Mouse (Mus musculus) heart, embryonic 14.5 days (tissue): ENCODE results near the gene Gm49342. TPM values are rescaled to one million over a fixed set of nuclear protein-coding genes. Genes with fewer than 3 reads are reported as not detected.

Source experiments
- ATAC-seq: fragments of 200-750 bp; cut with Nextera tagmentation; 2 replicates; pipeline ENCODE4 v1.8.0; 2017; ENCODE audit warnings: low read depth, moderate TSS enrichment; ENCODE audit not compliant: insufficient number of reproducible peaks, insufficient read depth, low FRiP score
- H3K27ac ChIP-seq, 2 experiments: fragments of 200-500 bp in 1 of 2; fragments of 300-500 bp in 1 of 2; sonication (generic) in 1 of 2; replicated peaks in 1 of 2; 2 replicates each; pipeline ENCODE4 v1.5.1; 2012 to 2014; ENCODE audit warnings: low read depth in 2 of 2, low read length in 2 of 2, control low read depth in 1 of 2, mild to moderate bottlenecking in 1 of 2, mixed read lengths in 1 of 2; ENCODE audit not compliant: control insufficient read depth in 1 of 2, insufficient read depth in 1 of 2
- H3K27me3 ChIP-seq: fragments of 300-500 bp; sonication (generic); 2 replicates; pipeline ENCODE4 v1.6.1; 2014; ENCODE audit warnings: mild to moderate bottlenecking, low read length, control low read depth; ENCODE audit not compliant: control insufficient read depth, insufficient read depth
- H3K36me3 ChIP-seq: fragments of 300-500 bp; sonication (generic); 2 replicates; pipeline ENCODE4 v1.6.1; 2014; ENCODE audit warnings: mild to moderate bottlenecking, control low read depth, low read length, mixed read lengths; ENCODE audit not compliant: control insufficient read depth, insufficient read depth
- H3K4me1 ChIP-seq, 2 experiments: fragments of 200-500 bp in 1 of 2; fragments of 300-500 bp in 1 of 2; sonication (generic) in 1 of 2; 2 replicates each; pipeline ENCODE4 v1.6.1; 2012 to 2014; ENCODE audit warnings: low read length in 2 of 2, control low read depth in 1 of 2, mixed read lengths in 1 of 2; ENCODE audit not compliant: control insufficient read depth in 2 of 2, insufficient read depth in 2 of 2
- H3K4me2 ChIP-seq: fragments of 300-500 bp; sonication (generic); 2 replicates; pipeline ENCODE4 v1.6.1; 2014; ENCODE audit warnings: mild to moderate bottlenecking, low read length
- H3K4me3 ChIP-seq, 2 experiments: fragments of 200-500 bp in 1 of 2; fragments of 300-500 bp in 1 of 2; sonication (generic) in 1 of 2; 2 replicates each; pipeline ENCODE4 v1.5.1; 2012 to 2014; ENCODE audit warnings: low read length in 2 of 2, mild to moderate bottlenecking in 2 of 2, control low read depth in 1 of 2, low read depth in 1 of 2, moderate library complexity in 1 of 2; ENCODE audit not compliant: control insufficient read depth in 1 of 2, insufficient read depth in 1 of 2
- H3K9ac ChIP-seq: fragments of 300-500 bp; sonication (generic); 2 replicates; pipeline ENCODE4 v1.6.1; 2014; ENCODE audit warnings: mild to moderate bottlenecking, low read length
- H3K9me3 ChIP-seq: fragments of 300-500 bp; sonication (generic); 2 replicates; pipeline ENCODE4 v1.6.1; 2016; ENCODE audit warnings: low read length, control low read depth; ENCODE audit not compliant: control insufficient read depth
- WGBS: fragments of 180-500 bp; shearing (Covaris S2); extraction: QIAGEN DNeasy Blood & Tissue Kit; methylation state at CpG from one replicate; pipeline ENCODE4 v1.1.7; 2014; 5-methylcytosine and 5-hydroxymethylcytosine counted together
- polyA plus RNA-seq: library from polyadenylated mRNA; unstranded; fragments of >200 nt; fragmentation: Nextera tagmentation; extraction: Ambion mirVana; gene quantifications from 2 replicates; pipeline ENCODE4 v1.2.1, GENCODE M21; 2014

Gene Gm49342
- polyA plus RNA-seq, 1 experiment from 2014 or later: not detected

DNA sequence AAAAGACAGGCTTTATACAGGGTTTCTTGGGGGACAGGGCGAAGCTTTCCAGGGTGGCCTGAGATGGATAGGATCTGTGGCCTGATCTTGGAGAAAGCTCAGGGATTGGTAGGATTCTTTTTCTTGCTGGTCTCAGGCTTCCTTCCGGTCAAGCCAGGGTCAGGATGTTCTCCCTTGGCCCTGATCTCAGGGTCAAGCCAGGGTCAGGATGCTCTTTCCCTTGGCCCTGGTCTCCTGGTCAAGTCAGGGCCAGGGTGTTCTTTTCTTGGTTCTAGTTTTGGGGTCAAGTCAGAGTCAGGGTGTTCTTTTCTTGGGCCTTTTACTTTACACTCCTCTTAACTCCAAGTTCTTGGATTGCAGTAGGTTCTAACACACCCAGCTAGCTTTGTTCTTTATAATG is 43.4 kb downstream of the Gm49342 start:
- Histone ChIP-seq H3K27ac (no peak overlapping the region), H3K9me3 (no peaks in the 10 kb centered on the region), H3K36me3 (no peaks in the 10 kb centered on the region), H3K4me2 (no peak overlapping the region), H3K4me1 (no peaks in the 10 kb centered on the region), H3K4me3 (no peak overlapping the region), H3K27me3 (no peaks in the 10 kb centered on the region), H3K9ac (no peak overlapping the region)
- 91% methylated on average over 2 of the region's 2 CpGs for WGBS
- no peak for ATAC-seq

DNA sequence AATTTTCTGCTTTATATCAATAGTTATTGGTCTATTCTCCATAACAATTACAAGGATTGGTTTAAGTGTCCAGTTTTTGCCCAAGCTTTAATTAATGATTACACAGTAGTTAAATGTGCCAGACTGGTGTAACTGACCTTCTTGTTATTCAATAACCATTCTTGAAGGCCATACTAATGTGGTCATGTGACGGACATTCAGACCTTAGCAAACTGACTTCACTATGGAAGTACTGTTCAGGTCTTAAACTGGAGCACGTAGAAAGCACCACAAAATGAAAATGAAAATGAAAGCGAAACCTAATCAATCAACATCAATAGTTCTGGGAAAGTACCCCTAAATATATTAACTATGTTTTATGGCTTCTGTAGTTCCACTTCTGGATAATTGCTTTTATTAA is 46.7 kb downstream of the Gm49342 start:
- Histone ChIP-seq H3K9ac (no peak overlapping the region), H3K4me2 (no peak overlapping the region), H3K4me1 (peaks cover 0 to 5% of the 10 kb centered on the region in 2 experiments; a peak in 2 of 4 replicates), H3K9me3 (no peaks in the 10 kb centered on the region), H3K36me3 (no peaks in the 10 kb centered on the region), H3K27ac (no peak overlapping the region), H3K4me3 (no peak overlapping the region), H3K27me3 (no peaks in the 10 kb centered on the region)
- no peak for ATAC-seq
- 82% methylated on average over 3 of the region's 3 CpGs for WGBS

DNA sequence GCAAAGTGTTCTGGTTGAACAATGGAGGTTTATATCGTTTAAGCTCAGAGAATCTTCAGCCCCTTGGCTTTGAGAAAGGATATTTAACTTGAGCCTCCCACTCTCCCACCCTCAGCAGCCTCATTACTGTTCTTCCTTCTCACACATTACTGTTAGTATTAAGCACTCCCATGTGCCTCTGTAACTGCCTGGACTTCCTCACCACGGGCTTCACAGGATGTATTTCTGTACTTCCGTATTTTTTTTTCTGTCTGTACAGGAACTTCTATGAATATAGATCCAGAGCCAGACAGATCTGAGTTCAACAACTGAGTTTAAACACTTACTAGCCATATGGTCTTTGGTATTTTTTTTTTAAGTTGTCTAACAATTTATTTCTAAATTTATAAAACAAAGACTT is 52.8 kb downstream of the Gm49342 start:
- Histone ChIP-seq H3K4me3 (no peak overlapping the region), H3K9me3 (no peaks in the 10 kb centered on the region), H3K27me3 (no peaks in the 10 kb centered on the region), H3K4me2 (no peak overlapping the region), H3K9ac (no peak overlapping the region), H3K36me3 (no peaks in the 10 kb centered on the region), H3K27ac (peak overlapping the region in 1 of 2 experiments; percentile 3; a peak in 1 of 4 replicates), H3K4me1 (peaks cover 2 to 5% of the 10 kb centered on the region in 2 experiments; a peak in 3 of 4 replicates)
- no peak for ATAC-seq
- WGBS: 55% methylated on average over 3 of the region's 3 CpGs

DNA sequence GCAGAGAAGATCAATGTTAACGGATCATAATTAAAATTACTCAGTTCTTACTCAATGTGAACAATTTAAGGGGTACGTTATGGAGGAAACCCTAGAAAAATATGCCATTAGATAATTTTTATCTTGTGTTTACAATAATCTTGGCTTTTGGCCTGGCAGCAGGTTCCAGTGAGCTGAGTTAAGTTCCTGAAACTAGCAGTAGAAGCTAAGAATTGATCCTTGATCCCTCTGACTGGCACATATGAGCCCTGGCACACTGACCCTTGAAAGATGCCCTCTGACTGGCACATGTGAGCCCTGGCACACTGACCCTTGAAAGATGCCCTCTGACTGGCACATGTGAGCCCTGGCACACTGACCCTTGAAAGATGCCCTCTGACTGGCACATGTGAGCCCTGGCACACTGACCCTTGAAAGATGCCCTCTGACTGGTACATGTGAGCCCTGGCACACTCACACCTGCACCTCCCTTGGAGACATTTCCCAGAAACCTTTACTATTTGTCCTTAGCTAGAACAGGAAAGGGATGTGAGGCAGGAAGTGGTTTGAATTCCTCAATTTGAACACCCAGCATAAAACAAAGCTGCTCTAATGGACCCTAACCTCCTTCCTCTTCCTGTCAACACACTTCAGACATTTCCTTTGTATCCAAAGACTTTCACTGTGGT is 53.8 kb downstream of the Gm49342 start:
- no peaks in the 10 kb centered on the region for H3K9me3 ChIP-seq
- H3K4me2 ChIP-seq: no peak overlapping the region
- H3K4me3 ChIP-seq: no peak overlapping the region
- H3K9ac ChIP-seq: no peak overlapping the region
- H3K4me1 ChIP-seq: peaks cover 2 to 5% of the 10 kb centered on the region in 2 experiments; a peak in 3 of 4 replicates
- WGBS: 58% methylated on average over 2 of the region's 2 CpGs
- no peak; the same call in 1 of the 2 replicates for ATAC-seq
- no peaks in the 10 kb centered on the region for H3K27me3 ChIP-seq
- H3K27ac ChIP-seq: peak overlapping the region; percentile 28 to 68; a peak in 2 of 4 replicates
- no peaks in the 10 kb centered on the region for H3K36me3 ChIP-seq

- Histone ChIP-seq H3K4me1 (peaks cover 16 to 17% of the 10 kb centered on the region in 2 experiments), H3K36me3 (no peaks in the 10 kb centered on the region), H3K9ac (peak within 1 kb of the TSS; percentile 57), H3K27ac (peak within 1 kb of the TSS; percentile 95), H3K4me2 (peak within 1 kb of the TSS; percentile 33), H3K4me3 (no peak within 1 kb of the TSS), H3K27me3 (no peaks in the 10 kb centered on the region), H3K9me3 (0 out of 2 replicates have a peak, but pooled peaks cover 3% of the 10 kb centered on the region)
- ATAC-seq: no peak
- 74% methylated on average over 8 of the region's 8 CpGs for WGBS
These were observed 63.0 kb downstream of the Gm49342 start, which contains the start of gene Rnase10 for GRCm38 (mm10) chr14:51007152-51007801. Rnase10 (plus strand) TSS chr14:51007751.

DNA sequence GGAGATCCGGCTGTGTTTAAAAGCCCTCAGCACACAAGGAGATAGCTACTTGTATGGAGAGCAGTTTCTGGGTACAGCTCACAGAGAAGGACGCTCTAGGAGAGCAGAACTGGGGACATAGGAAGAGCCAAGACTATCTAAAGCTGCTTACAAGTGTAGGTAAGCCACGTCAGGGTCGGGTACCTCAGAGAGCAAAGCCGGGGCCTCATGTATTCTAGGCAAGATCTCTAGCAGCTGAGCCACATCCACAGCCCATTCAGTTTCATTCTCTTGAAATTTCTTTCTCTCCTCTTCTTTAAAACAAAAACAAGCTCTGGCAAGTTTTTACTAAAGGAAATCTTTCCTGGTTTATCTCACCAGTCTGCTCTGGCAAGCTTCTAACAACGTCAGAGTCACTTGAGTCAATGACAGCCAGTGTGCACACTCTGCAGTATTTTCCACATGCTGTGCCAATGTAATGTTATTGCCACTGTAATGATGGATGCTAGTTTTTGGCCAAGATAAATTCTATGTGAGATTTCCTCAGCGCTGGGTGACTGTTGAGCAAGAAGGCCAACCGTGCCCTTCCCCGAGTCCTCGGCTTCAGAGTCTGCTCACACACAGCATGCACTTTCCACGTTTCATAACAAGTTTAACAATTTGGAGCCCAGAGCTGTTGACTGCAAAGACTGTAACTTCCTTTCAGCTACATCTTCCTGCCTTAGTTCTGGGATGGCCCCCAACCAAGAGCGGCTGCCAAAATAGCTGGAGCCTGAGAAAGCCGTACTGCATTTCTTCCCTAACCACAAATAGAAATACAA is 63.8 kb downstream of the Gm49342 start:
- ATAC-seq: peak; percentile 90
- no peak overlapping the region for H3K4me3 ChIP-seq
- H3K4me2 ChIP-seq: peak overlapping the region; percentile 33
- H3K9me3 ChIP-seq: 0 out of 2 replicates have a peak, but pooled peaks cover 3% of the 10 kb centered on the region
- WGBS: 32% methylated on average over 13 of the region's 13 CpGs
- peak overlapping the region; percentile 95 for H3K27ac ChIP-seq
- peaks cover 16 to 17% of the 10 kb centered on the region in 2 experiments for H3K4me1 ChIP-seq
- no peaks in the 10 kb centered on the region for H3K36me3 ChIP-seq
- H3K9ac ChIP-seq: peak overlapping the region; percentile 57
- H3K27me3 ChIP-seq: no peaks in the 10 kb centered on the region

DNA sequence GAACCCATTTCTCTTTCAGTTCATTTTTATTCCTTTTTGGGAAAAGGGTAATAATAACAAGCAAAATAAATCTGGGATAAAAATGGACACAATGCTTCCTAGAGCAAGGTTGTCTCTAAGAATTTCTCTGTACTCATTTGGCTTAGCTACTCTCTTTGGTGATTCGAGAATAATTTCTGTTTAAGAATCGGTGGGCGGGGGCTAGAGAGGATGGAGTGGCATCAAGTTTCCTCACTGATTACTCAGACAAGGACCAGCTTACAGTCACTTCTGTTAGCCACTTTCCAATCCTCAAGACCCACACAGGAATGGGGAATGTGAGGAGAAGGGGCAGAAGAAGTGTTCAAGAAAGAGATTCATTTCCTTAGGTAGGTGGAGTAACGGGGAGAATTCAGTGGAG is 64.5 kb downstream of the Gm49342 start:
- H3K9me3 ChIP-seq: 0 out of 2 replicates have a peak, but pooled peaks cover 3% of the 10 kb centered on the region
- H3K4me1 ChIP-seq: peaks cover 16 to 17% of the 10 kb centered on the region in 2 experiments
- H3K9ac ChIP-seq: no peak overlapping the region
- H3K27ac ChIP-seq: peak overlapping the region; percentile 74 to 95
- WGBS: 70% methylated on average over 4 of the region's 4 CpGs
- H3K27me3 ChIP-seq: no peaks in the 10 kb centered on the region
- no peak overlapping the region for H3K4me3 ChIP-seq
- no peak overlapping the region for H3K4me2 ChIP-seq
- no peak for ATAC-seq
- no peaks in the 10 kb centered on the region for H3K36me3 ChIP-seq
